Mouse (Mus musculus) B cell, adult 67 days (primary cell): ENCODE results near the gene Slc8a3. TPM values are rescaled to one million over a fixed set of nuclear protein-coding genes. Genes with fewer than 3 reads are reported as not detected.

Experiments
- total RNA-seq, 2 experiments: library from RNA; stranded (reverse); gene quantifications; 4 replicates each; pipeline ENCODE4 v1.2.4; 2023

Slc8a3 gene
- not detected for total RNA-seq

DNA sequence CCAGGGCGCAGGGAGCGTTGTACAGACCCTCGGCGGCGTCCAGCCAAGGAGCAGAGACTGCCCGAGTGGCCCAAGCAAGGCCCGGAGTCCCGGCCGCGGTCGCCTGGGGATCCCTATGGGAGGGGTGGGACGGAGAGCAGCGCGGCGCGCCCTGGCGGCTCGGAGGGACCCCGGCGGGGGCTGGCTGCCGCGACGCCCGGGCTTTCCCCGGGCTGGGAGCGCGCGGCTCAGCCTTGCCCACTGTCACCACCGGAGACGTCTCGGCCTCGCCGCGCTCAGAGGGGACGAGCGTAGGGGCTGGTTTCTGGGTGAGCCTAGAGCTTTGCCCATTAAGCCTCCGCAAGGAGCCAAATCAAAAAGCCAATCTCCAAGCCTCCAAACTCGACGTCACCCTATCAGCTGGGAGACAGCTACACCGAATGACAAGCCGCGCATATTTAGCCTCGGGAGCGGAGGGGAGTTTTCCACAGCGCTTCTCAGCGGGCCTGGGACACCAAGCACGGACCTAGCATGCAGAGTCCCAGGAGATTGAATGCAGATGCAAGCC lies at the start of gene Slc8a3:
Slc8a3 (minus strand) TSS at position 306 of the 547 bp plus-strand sequence.

GRCm38 (mm10) chr12:81379364-81379763 lies 46.4 kb upstream of the Slc8a3 start, which contains the start of gene Gm4787:
Gene Gm4787, minus strand, starts transcription at chr12:81379464.

Other genes with a start within 250 kb of the Slc8a3 start
- under 1 TPM; 0.36 to 0.75 TPM for gene Gm4787, start 46.3 kb upstream of the Slc8a3 start, total RNA-seq
- gene Adam4, start 88.8 kb upstream of the Slc8a3 start, total RNA-seq = 1 to 10 TPM; 1.7 to 2.4 TPM
- 10 to 100 TPM; 54.9 to 58.2 TPM for gene Cox16, start 151.9 kb upstream of the Slc8a3 start, total RNA-seq
- 10 to 100 TPM; 10.8 to 12.5 TPM for gene Gm20498, start 199.7 kb upstream of the Slc8a3 start, total RNA-seq
- 10 to 100 TPM; 25.6 to 29.6 TPM for gene Synj2bp, start 199.7 kb upstream of the Slc8a3 start, total RNA-seq
- gene Adam21, start 235.3 kb upstream of the Slc8a3 start, total RNA-seq = under 1 TPM; 0.17 to 0.24 TPM